Mouse (Mus musculus) spleen, adult 2 months (tissue): ENCODE measurements around the gene Hes1. TPM values are rescaled to one million over a fixed set of nuclear protein-coding genes. Genes with fewer than 3 reads are reported as not detected.

Source experiments
- DNase-seq, 2 experiments: peaks; one replicate each; pipeline versions ENCODE4 v3.0.0 to v3.0.0-alpha.2; 2012 to 2021; ENCODE audit warnings: low spot score in 2 of 2, low read depth in 1 of 2
- H3K27ac ChIP-seq: fragments of 200-500 bp; 2 replicates; pipeline ENCODE4 v1.5.1; 2012; ENCODE audit warnings: low read length, inconsistent platforms; ENCODE audit not compliant: insufficient read depth
- H3K27me3 ChIP-seq: fragments of 200-500 bp; 2 replicates; pipeline ENCODE4 v1.6.1; 2012; ENCODE audit warnings: mild to moderate bottlenecking, moderate library complexity, low read length, inconsistent platforms; ENCODE audit not compliant: control insufficient read depth, insufficient read depth
- H3K36me3 ChIP-seq: fragments of 200-500 bp; 2 replicates; pipeline ENCODE4 v1.6.1; 2012; ENCODE audit warnings: mild to moderate bottlenecking, low read length, inconsistent platforms; ENCODE audit not compliant: control insufficient read depth, insufficient read depth
- H3K4me1 ChIP-seq: fragments of 200-500 bp; 2 replicates; pipeline ENCODE4 v1.6.1; 2011; ENCODE audit warnings: inconsistent platforms; ENCODE audit not compliant: control insufficient read depth, insufficient read depth, insufficient read length
- H3K4me3 ChIP-seq: fragments of 200-500 bp; 2 replicates; pipeline ENCODE4 v1.5.1; 2011; ENCODE audit warnings: mild to moderate bottlenecking, inconsistent platforms; ENCODE audit not compliant: insufficient read depth, insufficient read length; ENCODE audit errors: extremely low read depth
- CTCF ChIP-seq: fragments of 200-500 bp; IDR thresholded peaks from 2 replicates; pipeline ENCODE4 v1.5.1; 2011; ENCODE audit warnings: mild to moderate bottlenecking, inconsistent platforms; ENCODE audit not compliant: insufficient read depth, insufficient read length, insufficient replicate concordance; ENCODE audit errors: extremely low read depth
- POLR2A ChIP-seq: fragments of 200-500 bp; IDR thresholded peaks from 2 replicates; pipeline ENCODE4 v1.6.1; 2011; ENCODE audit warnings: low read depth, low read length, inconsistent platforms
- WGBS: fragments of 180-500 bp; shearing (Covaris S2); methylation state at CpG from one replicate; pipeline ENCODE4 v1.1.7; 2018; 5-methylcytosine and 5-hydroxymethylcytosine counted together
- polyA plus RNA-seq: library from polyadenylated mRNA; depleted of rRNA; stranded (reverse); fragments of >200 nt; gene quantifications from 2 replicates; pipeline ENCODE4 v1.2.3, GENCODE M21; 2012

Gene Hes1
- polyA plus RNA-seq, 1 experiment, result 94.1 TPM

DNA sequence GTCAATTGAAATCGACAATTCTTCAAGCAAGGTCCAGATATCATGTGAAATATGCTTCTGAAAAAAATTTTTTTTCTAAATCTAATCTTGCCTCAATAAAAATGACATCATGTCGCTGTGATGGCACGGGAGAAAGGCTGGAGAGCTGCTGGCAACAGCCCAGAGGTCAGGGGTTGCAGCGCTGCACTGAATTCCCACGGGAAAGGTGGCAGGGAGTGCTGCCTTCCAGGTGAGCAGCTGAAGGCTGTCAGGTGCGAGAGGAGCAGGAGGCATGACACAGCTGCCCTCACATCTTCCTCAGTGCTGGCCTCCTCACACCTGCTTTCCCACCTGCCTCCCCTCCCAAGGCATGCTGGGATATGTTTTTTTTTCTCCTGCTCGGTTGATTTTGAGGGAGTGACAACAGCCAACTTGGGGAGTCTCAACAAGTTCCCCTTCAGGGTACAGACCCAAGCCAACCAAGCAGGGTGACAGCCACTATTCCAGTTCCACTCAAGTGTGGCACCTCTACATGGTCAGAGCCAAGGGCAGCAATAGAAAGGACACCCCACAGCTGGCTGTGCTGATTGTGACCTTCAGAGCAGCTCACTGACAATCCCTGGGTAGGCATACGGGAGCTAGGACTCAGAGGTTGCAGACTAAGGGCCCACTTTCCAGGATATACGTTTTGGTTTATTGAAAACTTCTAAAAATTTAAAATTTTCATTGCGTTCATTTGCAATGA is 13.3 kb upstream of the Hes1 start:
- no peaks in the 10 kb centered on the region for H3K4me1 ChIP-seq
- no peak overlapping the region for H3K27ac ChIP-seq

DNA sequence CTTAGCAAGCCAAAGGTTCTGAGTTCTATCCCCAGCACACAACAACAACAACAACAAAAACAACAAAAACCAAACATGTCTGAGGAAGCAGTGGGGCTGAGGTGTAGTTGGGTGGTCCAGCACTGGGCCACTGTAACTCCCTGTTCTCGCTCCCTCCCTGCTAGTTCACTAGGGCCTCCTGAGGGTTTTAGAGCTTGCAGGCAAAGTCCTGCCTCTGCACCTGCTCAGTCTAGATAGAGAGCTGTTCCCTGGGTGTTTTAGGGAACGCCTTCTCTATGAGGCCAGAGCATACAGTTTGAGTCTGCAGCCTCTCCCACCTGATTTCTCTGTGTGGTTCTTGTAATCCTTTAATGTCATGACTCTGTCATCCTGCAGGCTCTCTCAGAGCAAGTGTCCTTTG is 11.9 kb upstream of the Hes1 start:
- Histone ChIP-seq H3K27me3 (no peaks in the 10 kb centered on the region), H3K27ac (no peak overlapping the region), H3K4me3 (no peak overlapping the region), H3K36me3 (no peaks in the 10 kb centered on the region), H3K4me1 (no peaks in the 10 kb centered on the region)
- WGBS, result 91% methylated on average over 2 of the region's 2 CpGs
- no peak for TF ChIP-seq POLR2A
- no peak for TF ChIP-seq CTCF
- no peak for DNase-seq

More for the DNA sequence above, 13.3 kb upstream of the Hes1 start:
- WGBS, result 61% methylated on average over 10 of the region's 10 CpGs
- no peak overlapping the region for H3K4me3 ChIP-seq
- DNase-seq, result no peak
- H3K36me3 ChIP-seq, result no peaks in the 10 kb centered on the region
- no peaks in the 10 kb centered on the region for H3K27me3 ChIP-seq
- no peak for TF ChIP-seq POLR2A
- no peak for TF ChIP-seq CTCF

DNA sequence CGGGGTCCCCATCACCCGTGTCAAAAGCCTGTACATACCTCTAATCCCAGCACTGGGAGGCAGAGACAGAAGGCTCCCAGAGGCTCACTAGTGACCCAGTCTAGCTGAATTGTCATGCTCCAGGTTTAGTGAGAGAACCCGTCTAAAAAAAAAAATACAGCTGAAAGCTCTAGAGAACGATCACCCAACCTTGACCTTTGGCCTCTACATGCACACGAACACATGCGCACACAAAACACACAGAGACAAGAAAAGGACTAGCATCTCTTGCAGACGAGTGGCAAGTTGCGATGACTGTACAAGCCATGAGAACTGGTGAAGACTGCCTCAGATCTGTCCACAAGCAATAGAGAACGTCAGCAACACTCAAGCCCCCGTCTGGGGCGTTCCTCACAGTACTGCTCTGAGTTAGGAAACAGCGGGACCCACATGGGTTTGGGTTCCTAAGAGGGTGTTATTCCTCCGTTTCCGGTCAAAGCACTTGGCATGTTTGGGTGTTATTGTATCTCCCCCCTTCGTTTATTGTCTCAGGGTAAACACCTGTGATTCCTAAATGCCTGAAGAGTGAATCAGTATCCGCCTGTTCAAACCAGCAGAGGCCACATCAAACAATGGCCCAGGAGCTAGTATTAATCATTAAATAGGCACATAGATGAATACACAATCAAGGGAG is 11.2 kb upstream of the Hes1 start:
- H3K4me1 ChIP-seq, result no peaks in the 10 kb centered on the region
- no peak for DNase-seq
- H3K4me3 ChIP-seq, result no peak overlapping the region
- WGBS, result 86% methylated on average over 16 of the region's 16 CpGs
- H3K27me3 ChIP-seq, result no peaks in the 10 kb centered on the region
- no peak overlapping the region for H3K27ac ChIP-seq
- no peaks in the 10 kb centered on the region for H3K36me3 ChIP-seq
- TF ChIP-seq POLR2A (no peak), CTCF (no peak)

DNA sequence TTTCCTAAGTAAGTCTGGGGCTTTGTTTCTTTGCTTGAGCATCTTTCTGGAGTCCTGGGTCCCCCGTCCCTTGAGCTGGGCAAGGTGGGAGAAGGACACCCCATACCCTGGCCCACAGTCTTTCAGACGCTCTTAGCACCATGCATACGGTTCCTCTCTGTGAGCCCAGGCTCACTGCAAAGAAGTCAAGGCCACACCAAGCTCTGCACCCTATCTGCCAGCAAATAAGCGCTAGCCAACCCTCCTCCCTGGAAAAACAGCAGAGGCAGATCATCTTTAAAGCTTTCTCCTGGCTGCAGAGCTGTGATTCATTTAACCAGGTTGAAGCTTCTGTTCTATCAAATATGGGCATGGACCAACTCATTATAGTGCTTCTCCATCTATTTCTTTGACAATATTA is 9.6 kb upstream of the Hes1 start:
- H3K4me3 ChIP-seq, result no peak overlapping the region
- no peak for DNase-seq
- WGBS, result 93% methylated on average over 4 of the region's 4 CpGs
- TF ChIP-seq POLR2A, result no peak
- no peak for TF ChIP-seq CTCF
- H3K27ac ChIP-seq, result no peak overlapping the region
- H3K27me3 ChIP-seq, result no peaks in the 10 kb centered on the region
- H3K36me3 ChIP-seq, result no peaks in the 10 kb centered on the region
- H3K4me1 ChIP-seq, result no peaks in the 10 kb centered on the region

DNA sequence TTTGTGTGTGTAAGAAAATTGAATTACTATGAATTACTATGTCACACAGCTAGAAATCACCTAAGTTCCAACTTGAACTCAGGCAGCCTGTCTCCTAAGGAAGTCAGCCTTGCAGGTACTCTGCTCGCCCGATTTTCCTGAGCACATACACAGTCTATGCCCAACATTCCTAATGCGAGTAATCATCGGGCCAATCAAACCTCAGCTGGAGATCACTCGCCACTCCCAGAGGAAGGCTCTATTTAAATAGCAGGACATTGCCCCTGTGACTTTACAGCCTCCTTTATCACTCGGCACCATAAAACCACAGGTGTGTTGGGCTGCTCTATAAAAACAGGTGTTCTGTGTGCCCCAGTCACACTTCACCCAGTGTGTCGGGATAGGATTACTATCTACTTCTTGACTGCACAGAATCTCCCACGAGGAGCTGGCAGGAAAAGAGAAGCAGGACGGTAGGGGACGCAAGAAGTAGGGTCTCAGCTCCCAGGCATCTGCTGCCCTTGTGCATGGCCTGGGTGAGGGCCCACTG is 8.8 kb upstream of the Hes1 start:
- TF ChIP-seq CTCF (no peak), POLR2A (no peak)
- 84% methylated on average over 10 of the region's 10 CpGs for WGBS

DNA sequence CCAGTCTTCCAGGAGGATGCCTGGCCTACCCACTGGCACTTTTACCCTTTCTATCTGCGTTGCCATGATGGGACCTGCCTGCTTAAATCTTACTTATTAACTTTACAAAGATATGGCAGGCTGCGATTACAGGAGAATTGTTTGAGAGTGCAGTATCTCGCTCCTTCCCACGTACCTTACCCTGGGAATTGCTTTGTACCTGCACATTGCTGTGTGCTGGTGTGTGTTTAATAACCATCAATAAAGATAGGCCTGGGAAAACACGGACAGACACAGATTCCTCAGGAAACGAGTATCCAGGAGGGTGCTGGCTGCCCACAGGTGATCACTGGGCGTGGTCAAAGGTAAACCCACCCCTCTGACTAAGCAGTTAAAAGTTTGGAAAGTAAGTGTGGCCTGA is 8.3 kb upstream of the Hes1 start:
- TF ChIP-seq POLR2A (no peak), CTCF (no peak)
- H3K36me3 ChIP-seq, result no peaks in the 10 kb centered on the region
- no peaks in the 10 kb centered on the region for H3K4me1 ChIP-seq
- no peak overlapping the region for H3K27ac ChIP-seq
- WGBS, result 90% methylated on average over 7 of the region's 7 CpGs
- no peaks in the 10 kb centered on the region for H3K27me3 ChIP-seq
- no peak for DNase-seq
- H3K4me3 ChIP-seq, result no peak overlapping the region

More for the DNA sequence above, 8.8 kb upstream of the Hes1 start:
- Histone ChIP-seq H3K27me3 (no peaks in the 10 kb centered on the region), H3K4me1 (no peaks in the 10 kb centered on the region), H3K4me3 (no peak overlapping the region), H3K36me3 (no peaks in the 10 kb centered on the region), H3K27ac (no peak overlapping the region)
- no peak for DNase-seq

DNA sequence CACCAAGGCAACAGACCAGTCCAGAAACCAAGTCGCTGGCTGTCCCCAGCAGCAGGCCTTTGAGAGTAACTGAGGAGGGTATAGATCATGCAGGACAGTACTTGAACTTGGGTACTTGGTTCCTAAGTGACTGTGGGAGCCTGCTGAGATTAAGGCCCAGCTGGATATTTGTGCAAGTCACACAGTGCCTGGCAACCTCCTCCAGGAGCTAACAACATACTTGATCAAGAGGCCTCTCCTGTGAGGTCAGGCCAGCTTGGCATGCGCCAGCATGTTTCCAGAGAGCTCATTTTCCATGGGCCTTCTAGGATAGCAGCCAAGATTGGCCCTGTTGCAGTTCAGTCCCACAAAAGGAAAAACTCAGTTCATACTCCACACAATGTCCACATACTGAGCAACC is 7.3 kb upstream of the Hes1 start:
- TF ChIP-seq POLR2A (no peak), CTCF (no peak)
- WGBS, result 89% methylated on average over 2 of the region's 2 CpGs
- no peaks in the 10 kb centered on the region for H3K27me3 ChIP-seq

More for the DNA sequence above, 7.3 kb upstream of the Hes1 start:
- DNase-seq, result no peak
- Histone ChIP-seq H3K4me1 (no peaks in the 10 kb centered on the region), H3K4me3 (no peak overlapping the region), H3K36me3 (no peaks in the 10 kb centered on the region), H3K27ac (no peak overlapping the region)
